Mouse (Mus musculus) cerebellum, adult 2 months (tissue): ENCODE measurements around the gene Hdc.

Source experiments
- CTCF ChIP-seq: fragments of 200-500 bp; IDR thresholded peaks from 2 replicates; pipeline ENCODE4 v1.5.1; 2011; ENCODE audit warnings: low read depth, mild to moderate bottlenecking, control low read depth, low read length, moderate library complexity, borderline replicate concordance; ENCODE audit not compliant: insufficient read depth
- POLR2A ChIP-seq: fragments of 200-500 bp; IDR thresholded peaks from 2 replicates; pipeline ENCODE4 v1.6.1; 2011; ENCODE audit warnings: low read length, control low read depth, borderline replicate concordance; ENCODE audit not compliant: insufficient read depth

- no peak for TF ChIP-seq CTCF
- TF ChIP-seq POLR2A = no peak
Observed at GRCm38 (mm10) chr2:126591304-126591703, 27.8 kb downstream of the Hdc start.
